Mouse (Mus musculus): ENCODE results near the gene Nhlrc1. TPM values are rescaled to one million over a fixed set of nuclear protein-coding genes. Genes with fewer than 3 reads are reported as not detected.

Nhlrc1 gene
- polyA plus RNA-seq, 2 experiments, result 3.1 to 4.5 TPM

DNA sequence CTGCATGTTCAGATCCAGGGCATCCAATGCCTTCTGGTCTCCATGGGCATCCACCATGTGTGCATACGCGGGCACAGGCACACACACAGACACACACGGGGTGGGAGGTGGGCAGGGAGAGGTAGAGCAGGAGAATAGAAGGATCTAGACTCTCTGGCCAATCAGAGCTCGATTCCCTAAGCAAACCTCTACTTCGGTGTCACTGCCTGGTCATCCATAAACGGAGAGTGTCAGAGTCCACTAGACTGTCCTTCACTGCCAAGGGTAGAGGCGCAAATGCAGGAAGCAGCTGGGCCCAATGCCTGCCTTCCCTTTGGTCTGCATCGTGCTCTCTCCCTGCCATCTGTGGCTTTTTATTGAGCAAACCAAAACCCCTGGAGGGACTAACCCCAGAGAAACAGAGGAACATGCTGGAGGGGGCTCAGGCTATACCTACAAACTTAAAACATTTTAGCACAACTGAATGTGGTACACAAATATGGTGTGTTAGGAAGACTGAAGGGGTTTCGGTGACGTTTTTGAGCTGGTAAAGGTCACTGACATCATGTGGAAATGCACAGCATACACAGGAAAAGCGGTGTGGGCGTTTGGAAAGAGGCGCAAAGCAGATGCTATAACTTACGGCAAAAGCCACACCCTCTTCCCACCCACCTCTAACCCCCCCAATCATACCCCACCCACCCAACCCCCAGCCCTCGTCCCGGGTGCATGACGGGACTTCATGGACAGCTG is 15.9 kb upstream of the Nhlrc1 start:
- Histone ChIP-seq H3K9me3 (ENCODE audit: control insufficient read depth, low read length) (no peaks in the 10 kb centered on the region), H3K4me1 (ENCODE audit: control insufficient read depth, insufficient read depth, low read length) (no peaks in the 10 kb centered on the region), H3K4me2 (replicated peaks; ENCODE audit: low read depth, low read length, severe bottlenecking) (no peak overlapping the region), H3K36me3 (ENCODE audit: control insufficient read depth, insufficient read depth, low read length) (no peaks in the 10 kb centered on the region), H3K4me3 (replicated peaks; ENCODE audit: low read length) (no peak overlapping the region), H3K27me3 (ENCODE audit: control insufficient read depth, insufficient read depth, low read length) (no peaks in the 10 kb centered on the region), H3K9ac (ENCODE audit: low read depth, low read length, severe bottlenecking) (no peak overlapping the region), H3K27ac (replicated peaks; ENCODE audit: low read depth, low read length) (no peak overlapping the region)
- no peak for TF ChIP-seq POLR2A (IDR thresholded peaks at IDR 0.05; ENCODE audit: borderline replicate concordance, extremely low read depth, insufficient read depth, insufficient read length)
- DNase-seq (ENCODE audit: low spot score), result no peak
- no peak for ATAC-seq (ENCODE audit: low FRiP score, low read depth)
- 76% methylated on average over 17 of the region's 17 CpGs for WGBS

DNA sequence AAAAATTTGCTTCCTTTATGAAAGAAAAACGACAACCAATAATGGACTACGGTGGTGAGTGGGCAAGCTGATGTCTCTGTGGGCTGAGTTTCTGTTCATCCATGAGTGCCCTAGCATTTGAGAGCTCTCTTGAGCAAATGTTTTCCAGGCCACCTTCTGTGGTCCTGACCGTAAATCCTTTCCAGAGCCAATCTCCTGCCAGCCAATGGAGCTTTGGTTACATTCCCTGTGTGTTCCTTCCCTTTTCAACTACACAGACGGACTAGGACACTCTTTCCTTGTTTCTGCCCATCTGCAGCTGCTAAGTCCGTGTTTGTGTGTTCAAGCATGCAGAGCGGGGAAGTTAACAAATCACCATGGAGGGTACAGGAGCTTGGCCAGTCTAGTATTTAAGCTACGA is 6.1 kb upstream of the Nhlrc1 start:
- Histone ChIP-seq H3K27ac (replicated peaks; ENCODE audit: low read depth, low read length) (no peak overlapping the region), H3K27me3 (ENCODE audit: control insufficient read depth, insufficient read depth, low read length) (no peaks in the 10 kb centered on the region), H3K4me1 (ENCODE audit: control insufficient read depth, insufficient read depth, low read length) (peaks cover 3% of the 10 kb centered on the region; the same call in 1 of the 2 replicates), H3K9ac (ENCODE audit: low read depth, low read length, severe bottlenecking) (no peak overlapping the region), H3K9me3 (ENCODE audit: control insufficient read depth, low read length) (no peaks in the 10 kb centered on the region), H3K4me3 (replicated peaks; ENCODE audit: low read length) (no peak overlapping the region), H3K36me3 (ENCODE audit: control insufficient read depth, insufficient read depth, low read length) (0 out of 2 replicates have a peak, but pooled peaks cover 4% of the 10 kb centered on the region), H3K4me2 (replicated peaks; ENCODE audit: low read depth, low read length, severe bottlenecking) (no peak overlapping the region)
- 67% methylated on average over 7 of the region's 7 CpGs for WGBS
- no peak for ATAC-seq (ENCODE audit: low FRiP score, low read depth)
- DNase-seq (ENCODE audit: low spot score), result no peak
- no peak for TF ChIP-seq POLR2A (IDR thresholded peaks at IDR 0.05; ENCODE audit: borderline replicate concordance, extremely low read depth, insufficient read depth, insufficient read length)

DNA sequence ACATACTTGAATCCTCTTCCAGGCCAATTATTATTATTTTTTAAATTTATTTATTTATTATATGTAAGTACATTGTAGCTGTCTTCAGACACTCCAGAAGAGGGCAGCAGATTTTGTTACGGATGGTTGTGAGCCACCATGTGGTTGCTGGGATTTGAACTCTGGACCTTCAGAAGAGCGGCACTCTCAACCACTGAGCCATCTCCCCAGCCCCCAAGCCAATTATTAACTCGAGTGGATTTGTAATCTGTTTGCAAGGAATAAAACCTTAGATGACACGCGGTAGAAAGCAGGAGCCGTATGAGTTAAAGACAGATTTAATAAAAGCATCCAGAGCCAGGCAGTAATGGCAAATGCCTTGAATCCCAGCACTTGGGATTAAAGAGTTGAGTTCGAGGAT is 5.1 kb upstream of the Nhlrc1 start:
- WGBS, result 84% methylated on average over 7 of the region's 7 CpGs
- no peaks in the 10 kb centered on the region for H3K27me3 ChIP-seq (ENCODE audit: control insufficient read depth, insufficient read depth, low read length)
- no peak overlapping the region for H3K4me3 ChIP-seq (replicated peaks; ENCODE audit: low read length)
- H3K27ac ChIP-seq (replicated peaks; ENCODE audit: low read depth, low read length), result no peak overlapping the region
- H3K4me1 ChIP-seq (ENCODE audit: control insufficient read depth, insufficient read depth, low read length), result peaks cover 5% of the 10 kb centered on the region
- H3K4me2 ChIP-seq (replicated peaks; ENCODE audit: low read depth, low read length, severe bottlenecking), result no peak overlapping the region
- H3K9ac ChIP-seq (ENCODE audit: low read depth, low read length, severe bottlenecking), result no peak overlapping the region
- no peak for TF ChIP-seq POLR2A (IDR thresholded peaks at IDR 0.05; ENCODE audit: borderline replicate concordance, extremely low read depth, insufficient read depth, insufficient read length)
- no peak for ATAC-seq (ENCODE audit: low FRiP score, low read depth)
- H3K9me3 ChIP-seq (ENCODE audit: control insufficient read depth, low read length), result no peaks in the 10 kb centered on the region
- H3K36me3 ChIP-seq (ENCODE audit: control insufficient read depth, insufficient read depth, low read length), result 0 out of 2 replicates have a peak, but pooled peaks cover 3% of the 10 kb centered on the region
- no peak for DNase-seq (ENCODE audit: low spot score)

DNA sequence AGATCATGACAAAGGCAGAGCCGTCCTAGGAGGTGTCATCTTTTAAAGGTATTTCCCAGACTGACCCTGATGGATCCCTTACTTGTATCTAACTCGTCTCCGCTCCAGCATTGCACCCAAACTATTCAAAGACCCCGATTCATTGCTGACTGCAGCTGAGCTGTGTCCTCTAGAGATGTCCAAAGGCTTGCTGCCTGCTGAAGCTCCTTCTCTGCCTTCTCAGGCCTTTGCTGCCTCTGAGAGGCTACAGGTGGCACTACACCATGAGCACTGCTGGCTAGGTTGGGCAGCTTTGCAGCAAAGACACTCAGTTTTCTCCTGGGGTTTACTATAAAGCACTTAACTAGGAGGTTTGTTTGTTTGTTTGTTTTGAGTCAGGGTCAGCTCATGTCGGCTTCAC is 2.6 kb upstream of the Nhlrc1 start:
- Histone ChIP-seq H3K4me3 (replicated peaks; ENCODE audit: low read length) (no peak overlapping the region), H3K4me2 (replicated peaks; ENCODE audit: low read depth, low read length, severe bottlenecking) (no peak overlapping the region), H3K27me3 (ENCODE audit: control insufficient read depth, insufficient read depth, low read length) (no peaks in the 10 kb centered on the region), H3K27ac (replicated peaks; ENCODE audit: low read depth, low read length) (no peak overlapping the region), H3K36me3 (ENCODE audit: control insufficient read depth, insufficient read depth, low read length) (no peaks in the 10 kb centered on the region), H3K9me3 (ENCODE audit: control insufficient read depth, low read length) (no peaks in the 10 kb centered on the region), H3K4me1 (ENCODE audit: control insufficient read depth, insufficient read depth, low read length) (peaks cover 11% of the 10 kb centered on the region), H3K9ac (ENCODE audit: low read depth, low read length, severe bottlenecking) (no peak overlapping the region)
- DNase-seq (ENCODE audit: low spot score) (peak; percentile 39), ATAC-seq (ENCODE audit: low FRiP score, low read depth) (peak; percentile 62; the same call in 1 of the 2 replicates)
- 51% methylated on average over 5 of the region's 5 CpGs for WGBS
- no peak for TF ChIP-seq POLR2A (IDR thresholded peaks at IDR 0.05; ENCODE audit: borderline replicate concordance, extremely low read depth, insufficient read depth, insufficient read length)

GRCm38 (mm10) chr13:47015195-47015501 is 498 bp upstream of the Nhlrc1 start:
- 73% methylated on average over 5 of the region's 5 CpGs for WGBS
- no peak overlapping the region for H3K9ac ChIP-seq (ENCODE audit: low read depth, low read length, severe bottlenecking)
- peak overlapping the region; percentile 65 for H3K4me3 ChIP-seq (replicated peaks; ENCODE audit: low read length)
- H3K27ac ChIP-seq (replicated peaks; ENCODE audit: low read depth, low read length), result no peak overlapping the region
- H3K36me3 ChIP-seq (ENCODE audit: control insufficient read depth, insufficient read depth, low read length), result no peaks in the 10 kb centered on the region
- H3K4me1 ChIP-seq (ENCODE audit: control insufficient read depth, insufficient read depth, low read length), result peaks cover 8% of the 10 kb centered on the region; the same call in 1 of the 2 replicates
- H3K27me3 ChIP-seq (ENCODE audit: control insufficient read depth, insufficient read depth, low read length), result no peaks in the 10 kb centered on the region
- peak overlapping the region; percentile 97 for H3K4me2 ChIP-seq (replicated peaks; ENCODE audit: low read depth, low read length, severe bottlenecking)
- DNase-seq (ENCODE audit: low spot score) (no peak), ATAC-seq (ENCODE audit: low FRiP score, low read depth) (no peak)
- H3K9me3 ChIP-seq (ENCODE audit: control insufficient read depth, low read length), result peaks cover 15% of the 10 kb centered on the region
- no peak for TF ChIP-seq POLR2A (IDR thresholded peaks at IDR 0.05; ENCODE audit: borderline replicate concordance, extremely low read depth, insufficient read depth, insufficient read length)

Measured in limb, embryonic 14.5 days (tissue).